Mouse (Mus musculus) heart, adult 2 months (tissue): Measurements from ENCODE around the gene Alox15.

Experiments
- CTCF ChIP-seq: fragments of 200-600 bp; IDR thresholded peaks from 2 replicates; pipeline ENCODE4 v1.8.1; 2022; ENCODE audit warnings: antibody characterized with exemption, mild to moderate bottlenecking, moderate library complexity
- EP300 ChIP-seq: fragments of 200-500 bp; IDR thresholded peaks from 2 replicates; pipeline ENCODE4 v1.6.1; 2011; ENCODE audit warnings: low read depth, low read length, control low read depth; ENCODE audit not compliant: insufficient read depth
- POLR2A ChIP-seq: fragments of 200-500 bp; IDR thresholded peaks from 2 replicates; pipeline ENCODE4 v1.6.1; 2011; ENCODE audit warnings: mild to moderate bottlenecking, low read depth, low read length, control low read depth; ENCODE audit not compliant: insufficient read depth

- TF ChIP-seq CTCF (no peak), EP300 (no peak), POLR2A (no peak)
Measured at GRCm38 (mm10) chr11:70319614-70320013, 32.2 kb downstream of the Alox15 start.
